Mouse (Mus musculus) v-Abl transformed pro-B cells (cell line): ENCODE results near the gene Pdia6.

Source experiments
- in situ Hi-C, 2 experiments: fragments of 400-800 bp; cut with MboI; formaldehyde crosslinking; loops; one replicate each; pipeline ENCODE4 v1.15.1; 2025; ENCODE audit not compliant: unreplicated experiment in 2 of 2

The Pdia6 gene

DNA sequence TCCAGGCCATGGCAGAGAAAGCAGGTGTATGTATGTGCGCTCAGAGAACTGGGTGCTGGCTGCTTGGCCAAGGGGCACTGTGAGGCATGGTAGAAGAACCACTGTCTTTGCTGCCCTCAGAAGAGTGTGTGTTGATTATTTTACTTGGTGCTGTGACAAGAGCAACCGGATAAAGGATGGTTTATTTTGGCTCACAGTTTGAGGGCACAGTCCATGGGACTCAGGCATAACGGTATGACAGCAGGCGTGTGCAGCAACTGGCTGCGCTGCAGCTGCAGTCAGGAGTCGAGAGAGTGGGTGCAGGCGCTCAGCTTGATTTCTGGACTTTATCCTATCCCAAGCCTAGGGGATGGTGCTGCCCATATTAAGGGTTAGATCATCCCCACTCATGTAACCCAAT is 7.9 kb upstream of the Pdia6 start:
- in situ Hi-C loops: loop anchor here in 1 of 2 experiments (10.0 to 25.0 kb wide), 3 partner anchors 444 to 671 kb away; partner anchors contain the start of gene E2f6

- in situ Hi-C loops: loop anchor here (5.0 to 25.0 kb wide), 4 partner anchors 284 to 674 kb away; partner anchors contain the start of genes E2f6 (in 1 of the 2) and Odc1 (in 1 of the 2)
These were observed 5.3 kb upstream of the Pdia6 start for GRCm38 (mm10) chr12:17261005-17261404.

DNA sequence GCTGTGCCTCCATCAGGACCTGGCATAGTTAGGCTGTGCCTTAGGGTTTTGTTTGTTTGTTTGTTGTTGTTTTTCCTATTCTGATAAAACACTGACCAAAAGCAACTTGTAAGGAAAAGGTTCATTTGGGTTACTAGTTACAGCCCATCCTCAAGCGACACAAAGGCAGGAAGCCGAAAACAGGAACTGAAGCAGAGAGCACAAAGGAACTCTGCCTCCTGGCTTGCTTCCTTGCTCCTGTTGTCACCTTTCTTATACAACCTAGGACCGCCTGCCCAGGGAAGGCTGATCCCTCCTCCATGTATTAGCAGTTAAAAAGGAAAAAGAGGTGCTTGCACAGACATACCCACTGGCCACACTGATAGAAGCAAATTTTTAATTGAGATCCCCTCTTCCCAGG is 2.5 kb upstream of the Pdia6 start:
- in situ Hi-C loops: loop anchor here (5.0 to 25.0 kb wide), 4 partner anchors 281 to 677 kb away; partner anchors contain the start of genes E2f6 (in 1 of the 2) and Odc1 (in 1 of the 2)

GRCm38 (mm10) chr12:17264826-17265225 is 1.5 kb upstream of the Pdia6 start:
- in situ Hi-C loops: loop anchor here (5.0 to 25.0 kb wide), 4 partner anchors 280 to 678 kb away; partner anchors contain the start of genes E2f6 (in 1 of the 2) and Odc1 (in 1 of the 2)

GRCm38 (mm10) chr12:17266673-17266990 is 287 bp downstream of the Pdia6 start:
- in situ Hi-C loops: loop anchor here in 1 of 2 experiments (10.0 to 25.0 kb wide), 2 partner anchors 278 to 679 kb away; partner anchors contain the start of gene Odc1

GRCm38 (mm10) chr12:17267316-17267715 is 971 bp downstream of the Pdia6 start:
- in situ Hi-C loops: loop anchor here in 1 of 2 experiments (10.0 to 25.0 kb wide), 2 partner anchors 277 to 680 kb away; partner anchors contain the start of gene Odc1

DNA sequence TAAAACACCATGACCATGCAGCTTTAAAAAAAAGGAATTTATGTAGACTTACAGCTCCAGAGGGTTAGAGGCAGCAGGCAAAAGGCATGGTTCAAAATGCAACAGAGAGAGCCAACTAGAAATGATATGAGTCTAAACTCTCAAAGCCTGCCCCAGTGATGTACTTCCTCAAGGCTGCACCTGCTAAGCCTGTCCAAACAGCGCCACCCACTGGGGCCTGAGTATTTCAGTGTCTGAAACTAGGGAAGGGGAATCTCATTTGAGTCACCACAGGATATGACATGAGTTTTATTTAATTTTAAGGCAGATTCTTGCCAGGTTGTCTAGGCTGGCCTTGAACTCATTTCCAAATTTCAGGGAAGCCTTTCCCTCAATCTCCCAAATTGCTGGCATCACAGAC is 4.9 kb downstream of the Pdia6 start:
- in situ Hi-C loops: loop anchor here in 1 of 2 experiments (10.0 to 25.0 kb wide), 3 partner anchors 466 to 1466 kb away; partner anchors contain the start of gene Greb1

DNA sequence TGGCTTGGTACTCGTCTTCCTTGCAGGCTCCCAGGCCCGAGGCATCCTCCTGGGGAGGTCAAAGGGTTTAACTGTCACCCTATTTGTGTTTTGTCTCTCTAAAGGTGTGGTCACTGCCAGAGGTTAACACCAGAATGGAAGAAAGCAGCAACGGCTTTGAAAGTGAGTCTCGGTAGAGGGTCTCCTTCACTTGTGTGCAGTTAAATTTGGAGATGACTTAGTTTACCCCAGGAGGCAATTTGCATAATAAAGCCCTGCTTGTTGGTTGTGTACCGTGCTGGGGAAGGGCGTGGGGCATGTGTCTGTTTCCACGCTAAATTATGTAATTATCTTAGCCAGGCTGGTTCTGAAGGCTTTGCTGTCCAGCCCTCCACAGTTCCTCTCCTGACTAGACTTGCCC is 7.5 kb downstream of the Pdia6 start:
- in situ Hi-C loops: loop anchor here in 1 of 2 experiments (10.0 to 25.0 kb wide), 3 partner anchors 469 to 1469 kb away; partner anchors contain the start of gene Greb1

DNA sequence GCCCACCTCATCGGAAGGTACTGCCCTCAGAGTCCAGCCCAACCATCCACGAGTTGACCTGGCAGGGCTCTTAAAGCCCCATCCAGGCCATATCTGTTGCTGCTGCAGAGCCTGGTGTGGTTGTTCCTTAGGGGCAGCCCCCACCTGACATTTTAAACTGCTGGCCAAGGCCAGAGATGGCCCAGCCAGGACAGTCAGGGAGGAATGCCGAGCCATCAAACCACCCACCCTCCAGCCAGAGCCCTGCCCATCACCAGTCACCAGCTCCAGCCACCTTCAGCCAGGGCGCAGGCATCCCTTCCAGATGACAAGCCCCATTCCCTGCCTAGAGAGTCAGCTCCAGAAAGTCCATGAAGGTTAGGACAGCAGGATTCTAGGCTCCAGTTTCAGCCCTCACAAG is 22.2 kb downstream of the Pdia6 start:
- in situ Hi-C loops: loop anchor here in 1 of 2 experiments (25.0 kb wide), 1 partner anchor 701 kb away; no protein-coding TSS in a partner anchor

GRCm38 (mm10) chr12:17289060-17289459 is 22.7 kb downstream of the Pdia6 start:
- in situ Hi-C loops: loop anchor here in 1 of 2 experiments (25.0 kb wide), 1 partner anchor 702 kb away; no protein-coding TSS in a partner anchor

DNA sequence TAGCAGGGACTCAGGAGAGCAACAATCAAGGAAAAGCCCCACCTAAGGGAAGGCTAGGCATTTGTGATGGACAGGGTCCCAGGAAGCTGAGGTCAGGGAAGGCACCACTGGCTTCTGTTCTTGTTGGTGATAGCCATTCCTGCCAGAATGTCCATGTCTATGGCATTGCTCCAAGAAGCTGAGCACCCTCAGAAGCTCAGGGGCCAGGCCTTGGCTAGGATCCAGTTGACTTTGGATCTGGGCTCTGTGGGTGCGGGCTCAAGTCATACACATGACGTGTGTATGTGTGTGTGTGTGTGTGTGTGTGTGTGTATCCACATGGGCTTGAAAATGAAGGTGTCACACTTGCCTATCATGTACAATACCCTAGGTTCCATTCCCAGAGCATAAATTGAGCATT is 23.6 kb downstream of the Pdia6 start:
- in situ Hi-C loops: loop anchor here in 1 of 2 experiments (25.0 kb wide), 1 partner anchor 703 kb away; no protein-coding TSS in a partner anchor

GRCm38 (mm10) chr12:17290569-17290968 is 24.2 kb downstream of the Pdia6 start:
- in situ Hi-C loops: loop anchor here in 1 of 2 experiments (25.0 kb wide), 1 partner anchor 703 kb away; no protein-coding TSS in a partner anchor

DNA sequence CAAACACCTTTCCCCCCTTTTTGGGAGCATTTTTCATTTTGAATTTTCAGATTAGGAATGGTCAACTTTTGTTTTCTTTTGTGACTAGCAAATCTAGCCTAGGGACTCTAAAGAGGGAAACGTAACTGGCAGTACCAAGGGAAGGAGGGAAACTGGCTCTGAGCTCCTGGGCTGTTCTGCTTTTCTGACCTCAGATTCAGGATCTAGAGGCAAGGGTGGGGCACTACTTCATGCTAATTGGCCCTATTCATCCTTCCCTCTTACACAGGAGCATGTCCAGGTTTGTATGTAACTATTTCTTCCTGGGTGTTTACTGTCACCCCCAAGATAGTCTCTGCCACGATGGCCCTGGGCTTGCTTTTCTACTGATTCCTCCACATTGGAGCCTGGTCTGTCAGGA is 30.6 kb downstream of the Pdia6 start:
- in situ Hi-C loops: loop anchor here in 1 of 2 experiments (25.0 kb wide), 1 partner anchor 710 kb away; no protein-coding TSS in a partner anchor

GRCm38 (mm10) chr12:17299902-17300301 is 33.6 kb downstream of the Pdia6 start:
- in situ Hi-C loops: loop anchor here in 1 of 2 experiments (25.0 kb wide), 1 partner anchor 713 kb away; no protein-coding TSS in a partner anchor

GRCm38 (mm10) chr12:17305445-17305844 is 39.1 kb downstream of the Pdia6 start:
- in situ Hi-C loops: no loop called here

DNA sequence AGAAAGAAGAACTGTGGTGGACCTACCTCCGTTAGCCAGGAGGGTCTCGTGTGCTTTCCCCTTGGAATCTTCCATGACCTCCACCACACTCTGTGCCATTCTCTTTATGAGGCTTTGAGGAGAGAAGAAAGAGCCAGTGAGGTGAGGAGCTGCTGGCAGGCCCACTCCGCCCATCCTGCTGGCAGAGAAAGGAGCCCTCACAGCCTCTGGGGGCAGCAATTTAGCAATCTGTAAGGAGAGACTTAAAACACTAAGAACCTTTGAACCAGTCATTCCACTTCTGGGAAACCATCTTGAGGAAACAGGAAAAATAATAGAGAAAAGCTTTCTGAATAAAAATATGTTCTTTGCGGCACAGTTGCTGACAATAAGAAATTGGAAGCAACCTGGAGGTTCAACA is 41.9 kb downstream of the Pdia6 start:
- in situ Hi-C loops: no loop called here

DNA sequence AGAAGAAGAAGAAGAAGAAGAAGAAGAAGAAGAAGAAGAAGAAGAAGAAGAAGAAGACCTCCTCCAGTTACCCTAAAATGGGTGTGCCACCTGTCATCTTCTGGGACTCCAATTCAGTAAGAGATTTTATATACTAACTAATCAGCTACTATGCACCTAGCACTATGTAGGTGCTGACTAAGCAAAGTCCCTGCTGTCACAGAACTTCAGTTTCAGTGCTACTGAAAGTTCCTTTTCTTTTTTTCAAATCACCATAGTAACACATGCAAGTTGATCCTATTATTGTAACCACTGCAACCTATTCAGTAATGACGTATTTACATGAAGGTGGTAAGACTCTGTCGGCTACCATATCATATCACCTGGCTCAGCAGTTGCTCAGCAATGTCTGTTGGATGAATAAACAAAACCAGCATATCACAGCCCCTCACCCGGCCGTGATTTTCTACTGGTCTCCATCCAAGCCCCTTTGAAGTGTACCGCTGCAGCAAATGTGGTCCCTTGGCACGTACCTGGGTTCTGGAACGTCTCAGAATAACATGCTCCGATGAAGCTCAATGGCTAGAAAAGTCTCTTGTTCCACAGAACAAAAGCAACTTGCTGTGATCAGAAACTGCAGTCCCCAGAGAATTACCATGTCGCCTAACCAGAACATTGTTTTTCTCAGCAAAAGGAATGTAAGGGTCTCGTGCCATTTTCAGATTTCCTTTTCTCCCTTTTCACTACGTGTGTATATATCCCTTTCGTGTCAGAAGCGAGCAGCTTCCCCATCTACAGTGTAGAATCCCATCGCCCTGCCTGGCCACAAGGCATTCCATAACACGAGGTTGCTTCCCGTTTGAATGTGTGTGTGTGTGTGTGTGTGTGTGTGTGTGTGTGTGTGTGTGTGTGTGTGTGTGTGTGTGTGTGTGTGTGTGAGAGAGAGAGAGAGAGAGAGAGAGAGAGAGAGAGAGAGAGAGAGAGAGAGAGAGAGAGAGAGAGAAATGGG is 44.8 kb downstream of the Pdia6 start:
- in situ Hi-C loops: no loop called here

DNA sequence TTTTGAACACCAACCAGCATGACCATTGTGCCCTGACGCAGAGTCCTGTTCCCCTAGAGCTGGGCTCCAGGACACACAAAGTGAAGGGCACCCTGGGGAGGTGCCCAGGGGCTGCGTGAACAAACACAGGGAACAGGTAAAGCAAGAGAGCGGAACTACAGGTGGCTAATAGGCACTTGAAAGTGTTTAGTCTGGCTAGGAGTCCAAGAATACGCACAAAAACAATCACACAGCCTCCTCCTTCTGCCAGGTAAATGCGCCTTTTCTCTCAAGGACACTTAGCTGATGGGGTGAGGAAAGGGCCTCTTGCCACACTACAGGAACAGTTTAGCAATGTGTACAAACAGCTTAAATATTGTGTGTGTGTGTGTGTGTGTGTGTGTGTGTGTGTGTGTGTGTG is 49.8 kb downstream of the Pdia6 start:
- in situ Hi-C loops: no loop called here

GRCm38 (mm10) chr12:17317970-17318369 is 51.6 kb downstream of the Pdia6 start:
- in situ Hi-C loops: no loop called here

- in situ Hi-C loops: no loop called here
These were observed 52.1 kb downstream of the Pdia6 start for GRCm38 (mm10) chr12:17318453-17318852.
